Mouse (Mus musculus) adrenal gland, postnatal 36 days (tissue): ENCODE data around the gene Slc35a1. TPM values are rescaled to one million over a fixed set of nuclear protein-coding genes. Genes with fewer than 3 reads are reported as not detected.
"Not testable (repeated sequence)": the region's sequence is repeated elsewhere in the genome, so short reads cannot be mapped to it uniquely, and the experiment has no call there.

Experiments
- DNase-seq, 2 experiments: peaks; one replicate each; pipeline ENCODE4 v3.0.0; 2021; ENCODE audit warnings: mixed read lengths in 1 of 2
- long read RNA-seq, 2 experiments: library from polyadenylated mRNA; stranded (forward); transcript quantifications; one replicate each; pipeline ENCODE4 v2.0.0; 2021; ENCODE audit warnings: borderline sequencing depth in 2 of 2
- total RNA-seq, 2 experiments: library from RNA; stranded (reverse); gene quantifications; 2 replicates each; pipeline ENCODE4 v1.2.3; 2021

The Slc35a1 gene
- 10 to 100 TPM; 39.5 to 49.9 TPM for total RNA-seq
- long read RNA-seq, experiment 1, transcript Slc35a1-201 (8 exons, 2,039 nt): major isoform, 122 of 137 reads
- long read RNA-seq, experiment 1, partial matches to known transcripts: 1 of 137 reads
- long read RNA-seq, experiment 1, other reads (novel, unspliced or antisense): 14 of 137 reads
- long read RNA-seq, experiment 2, transcript Slc35a1-201 (8 exons, 2,039 nt): major isoform, 17 of 23 reads
- long read RNA-seq, experiment 2, partial matches to known transcripts: 0 of 23 reads
- long read RNA-seq, experiment 2, other reads (novel, unspliced or antisense): 6 of 23 reads

DNA sequence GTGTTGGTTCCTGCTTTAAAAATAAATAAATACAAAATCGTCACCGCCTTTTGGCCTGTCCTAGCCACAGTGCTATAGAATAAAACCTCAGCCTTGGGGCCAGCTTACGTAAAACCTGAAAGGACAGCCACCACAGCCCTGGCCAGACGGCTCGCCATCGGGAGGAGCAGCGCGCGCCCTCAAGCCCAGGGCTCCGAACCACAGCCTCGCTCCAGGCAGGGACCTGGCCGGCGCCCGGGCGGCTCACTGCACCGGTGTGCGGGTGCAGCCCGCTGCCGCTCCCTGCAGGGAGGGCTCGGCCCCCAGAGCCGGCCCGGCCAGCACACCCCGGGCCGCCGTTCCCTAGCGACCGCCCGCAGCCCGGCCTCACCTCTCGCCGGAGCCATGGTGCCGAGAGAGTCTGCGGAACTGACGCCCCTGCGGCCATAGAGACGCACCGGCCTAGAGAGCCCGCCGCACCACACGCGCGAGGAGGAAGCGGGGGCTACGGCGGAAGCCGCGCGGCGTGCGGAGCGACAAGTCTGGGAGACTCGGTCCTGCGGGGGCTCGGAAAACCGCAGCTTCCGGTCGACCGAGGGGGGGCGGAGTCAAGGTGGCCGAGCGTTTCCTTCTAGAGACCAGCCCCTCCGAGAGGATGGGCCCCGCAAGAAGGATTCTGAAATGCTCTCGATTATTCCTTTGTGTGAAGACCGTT is at the start of gene Slc35a1:
TSS of gene Slc35a1 (minus strand) at position 565 of the 694 bp plus-strand sequence.
- DNase-seq: peak; percentile 96 to 97

DNA sequence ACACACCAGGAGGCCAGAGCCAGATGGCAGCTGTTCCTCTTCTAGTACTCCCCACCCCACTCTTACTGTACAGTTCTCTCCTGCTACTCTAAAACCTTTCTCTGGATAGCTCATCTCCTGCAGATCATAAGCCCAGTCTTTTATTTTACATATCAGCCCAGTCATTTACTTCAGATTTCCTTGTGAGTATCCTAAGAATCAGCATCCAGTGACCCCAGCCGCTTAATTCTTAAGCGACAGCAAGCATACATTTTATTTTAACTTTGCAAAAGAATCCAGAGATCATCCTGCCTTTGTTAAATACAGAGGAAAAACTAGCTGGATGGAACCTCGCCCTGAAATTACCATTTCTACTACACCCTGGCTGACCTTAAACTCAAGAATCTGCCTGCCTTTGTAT is 47.2 kb upstream of the Slc35a1 start:
- DNase-seq: no peak

DNA sequence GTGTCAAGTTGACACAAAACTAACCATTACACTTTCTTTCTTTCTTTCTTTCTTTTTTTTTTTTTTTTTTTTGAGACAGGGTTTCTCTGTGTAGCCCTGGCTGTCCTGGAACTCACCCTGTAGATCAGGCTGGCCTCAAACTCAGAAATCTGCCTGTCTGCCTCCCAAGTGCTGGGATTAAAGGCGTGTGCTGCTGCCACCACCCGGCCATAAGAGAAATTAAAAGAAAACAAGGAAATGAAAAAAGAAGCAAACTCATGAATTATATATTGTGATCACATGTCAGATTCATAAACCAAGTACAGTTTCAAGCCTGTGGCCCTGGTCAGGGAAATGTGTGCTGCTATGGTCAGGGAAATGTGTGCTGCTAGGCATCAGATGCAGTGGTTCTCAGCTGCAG is 46.2 kb upstream of the Slc35a1 start:
- peak in 1 of 2 experiments; percentile 2 for DNase-seq

DNA sequence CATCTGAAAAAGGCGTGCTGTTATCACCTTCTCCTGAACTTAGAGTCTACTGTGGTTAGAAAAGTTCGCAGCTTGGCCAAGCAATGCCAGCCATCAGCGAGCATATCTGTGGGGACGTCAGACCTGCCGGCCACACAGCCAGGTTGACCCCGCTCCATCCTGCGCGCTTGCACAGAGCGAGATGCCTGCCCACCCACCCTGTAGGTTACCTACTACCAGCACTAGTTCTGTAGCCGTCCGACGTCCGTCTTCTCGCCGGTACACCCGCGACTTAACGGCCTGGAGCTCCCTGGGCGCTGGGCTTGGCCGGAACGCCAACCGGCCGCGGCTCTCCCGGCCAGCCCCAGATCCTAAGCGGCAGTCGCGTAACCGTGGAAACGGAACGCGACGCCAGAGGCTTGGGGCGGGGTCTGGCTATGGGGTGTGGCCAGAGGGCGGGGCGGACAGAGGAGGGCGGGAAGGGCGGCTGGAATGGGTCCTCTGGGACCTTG is 42.7 kb upstream of the Slc35a1 start, which contains the start of gene Cfap206:
TSS of gene Cfap206 (minus strand) at position 356 of the 491 bp plus-strand sequence.
- DNase-seq: peak; percentile 88 to 90

DNA sequence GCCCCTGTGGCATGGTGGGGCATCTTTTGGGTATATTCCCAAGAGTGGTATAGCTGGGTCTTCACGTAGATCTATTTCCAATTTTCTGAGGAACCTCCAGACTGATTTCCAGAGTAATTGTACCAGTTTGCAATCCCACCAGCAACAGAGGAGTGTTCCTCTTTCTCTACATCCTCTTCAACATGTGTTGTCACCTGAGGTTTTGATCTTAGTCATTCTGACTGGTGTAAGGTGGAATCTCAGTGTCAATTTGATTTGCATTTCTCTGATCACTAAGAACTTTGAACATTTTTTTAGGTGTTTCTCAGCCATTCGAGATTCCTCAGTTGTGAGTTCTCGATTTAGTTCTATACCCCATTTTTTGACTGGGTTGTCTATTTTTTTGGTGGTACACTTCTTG is 38.5 kb upstream of the Slc35a1 start:
- not testable (repeated sequence) for DNase-seq

DNA sequence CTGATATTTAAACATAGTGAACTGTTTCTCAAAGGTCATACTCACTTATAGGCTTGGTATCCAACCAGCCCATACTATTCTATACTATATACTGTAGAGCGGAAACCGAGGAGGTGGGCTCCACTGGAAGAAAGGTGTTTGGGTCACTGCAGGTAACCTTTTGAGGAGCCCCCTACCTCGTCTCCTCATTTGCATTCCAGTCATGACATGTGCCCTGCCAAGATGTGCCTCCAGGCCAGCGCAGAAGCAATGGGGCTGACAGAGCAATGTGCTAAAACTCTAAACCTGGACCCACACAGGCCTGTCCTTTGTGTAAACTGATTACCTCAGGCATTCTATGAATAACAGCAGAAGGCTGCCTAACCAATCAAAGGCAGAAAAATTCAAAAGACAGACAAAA is 37.1 kb upstream of the Slc35a1 start:
- no peak for DNase-seq

DNA sequence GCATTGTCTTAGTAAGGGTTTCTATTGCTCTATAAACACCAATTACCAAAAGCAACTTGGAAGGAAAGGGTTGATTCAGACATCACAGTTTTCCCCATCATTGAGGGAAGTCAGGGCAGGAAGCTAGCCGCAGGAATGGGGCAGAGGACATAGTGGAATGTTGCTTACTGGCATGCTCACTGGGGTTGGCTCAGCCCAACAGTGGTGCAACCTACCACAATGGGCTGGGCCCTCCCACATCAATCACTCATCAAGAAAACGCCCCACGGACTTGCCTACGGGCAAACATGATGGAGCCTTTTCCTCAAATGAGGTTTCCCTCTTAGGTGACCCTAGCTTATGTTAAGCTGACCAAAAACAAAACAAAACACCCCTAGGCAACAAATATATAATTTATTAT is 35.9 kb upstream of the Slc35a1 start:
- DNase-seq: no peak

DNA sequence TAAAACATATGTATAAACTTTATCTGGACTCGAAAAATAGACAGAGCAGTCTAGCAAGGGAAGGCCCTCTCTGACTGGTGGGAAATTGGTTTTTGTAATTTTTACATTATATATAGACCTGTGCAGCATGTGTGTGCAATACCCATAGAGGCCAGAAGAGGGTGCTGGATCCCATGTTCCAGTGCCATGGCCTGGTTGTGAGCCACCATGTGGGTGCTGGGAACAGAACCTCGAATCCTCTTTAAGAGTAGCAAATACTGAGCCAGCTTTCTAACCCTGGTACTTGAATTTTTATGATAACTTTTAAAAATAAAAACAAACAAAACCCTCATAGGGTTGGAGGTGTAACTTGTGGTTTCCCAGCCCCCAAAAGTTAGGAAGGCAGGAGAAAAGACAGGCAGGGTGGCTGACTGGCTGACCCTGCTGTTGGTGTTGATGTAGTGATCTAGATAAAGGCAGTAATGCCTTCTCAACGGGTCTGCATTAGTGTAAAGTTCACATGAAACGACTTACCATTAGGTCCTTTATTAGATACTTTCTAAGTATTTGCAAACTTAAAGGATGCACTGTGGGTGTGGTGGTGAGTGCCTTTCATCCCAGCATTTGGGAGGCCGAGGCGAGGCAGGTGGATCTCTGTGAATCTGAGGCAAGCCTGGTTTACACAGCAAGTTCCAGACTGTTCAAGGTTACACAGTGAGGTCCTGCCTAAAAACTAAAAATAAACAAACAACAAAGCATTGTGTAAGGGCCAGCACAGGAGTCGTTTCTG is 33.1 kb upstream of the Slc35a1 start:
- DNase-seq: no peak

DNA sequence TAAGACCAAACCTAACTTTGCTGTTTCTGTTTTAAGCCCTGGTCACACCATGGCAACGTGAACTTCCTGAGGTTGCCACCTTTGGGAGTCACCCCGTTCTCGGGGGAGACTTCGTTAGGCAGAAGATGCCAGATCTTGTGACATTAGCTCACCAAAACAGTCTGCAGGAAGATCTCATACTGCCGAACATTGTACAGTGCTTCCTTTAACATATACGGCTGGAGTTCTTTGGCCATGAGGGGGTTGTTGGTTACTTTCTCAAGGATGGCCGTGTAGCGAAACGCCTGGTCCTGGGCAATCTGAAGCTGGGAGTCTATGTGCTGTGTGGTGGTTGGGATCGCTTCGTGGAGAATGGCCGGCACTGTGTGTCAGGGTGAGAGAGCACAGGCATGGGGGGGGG is 32.2 kb upstream of the Slc35a1 start:
- no peak for DNase-seq

DNA sequence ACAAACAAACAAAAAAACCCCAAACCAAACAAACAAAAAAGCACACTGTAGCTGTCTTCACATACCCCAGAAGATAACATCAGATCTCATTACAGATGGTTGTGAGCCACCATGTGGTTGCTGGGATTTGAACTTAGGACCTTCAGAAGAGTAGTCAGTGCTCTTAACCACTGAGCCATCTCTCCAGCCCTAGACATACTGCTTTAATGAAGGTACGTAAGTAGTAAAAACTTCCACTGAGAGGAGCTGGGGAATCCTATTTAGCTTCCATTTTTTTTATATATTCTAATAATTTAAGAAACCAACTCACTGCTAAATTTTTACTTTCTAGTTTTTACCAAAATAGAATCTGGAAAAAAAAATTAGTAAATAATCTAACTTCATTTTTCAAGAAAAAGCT is 27.8 kb upstream of the Slc35a1 start:
- DNase-seq: no peak

DNA sequence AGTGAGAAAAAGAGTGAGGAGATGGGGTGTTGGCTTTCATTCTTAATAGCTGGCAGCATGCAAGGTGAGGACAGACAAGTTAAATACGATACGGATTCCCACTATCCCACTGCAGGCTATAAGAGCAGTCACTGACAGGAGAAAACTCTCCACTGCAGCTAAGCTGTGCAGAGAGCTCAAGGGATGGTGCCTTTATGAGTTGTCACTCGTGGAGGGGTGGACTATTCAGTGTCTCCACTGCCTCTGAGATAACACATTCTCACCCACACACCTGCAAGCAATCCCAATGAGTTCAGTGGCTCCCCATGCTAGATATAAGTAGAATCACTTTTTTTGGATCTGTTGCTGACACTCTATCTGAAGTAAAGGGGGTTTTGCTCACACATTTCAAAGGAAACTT is 20.9 kb upstream of the Slc35a1 start:
- DNase-seq: no peak

DNA sequence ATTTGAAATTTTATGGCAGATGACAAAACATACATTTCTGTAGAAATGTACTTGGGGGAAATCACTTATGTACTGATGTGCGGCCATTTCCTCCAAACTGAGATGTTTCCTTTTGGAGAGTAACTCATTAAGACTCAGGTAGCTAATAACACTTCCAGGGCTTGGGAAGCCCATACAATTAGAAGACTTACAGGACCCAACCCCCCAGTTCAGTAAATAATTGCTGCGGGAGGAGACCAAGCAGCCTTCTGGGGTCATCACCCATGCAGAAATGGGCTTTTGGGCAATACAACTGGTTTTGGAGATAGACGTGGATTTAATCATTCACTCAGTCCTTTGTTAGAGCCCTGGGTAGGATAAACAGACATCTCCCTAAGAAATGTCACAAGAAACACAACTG is 20.0 kb upstream of the Slc35a1 start:
- no peak for DNase-seq

DNA sequence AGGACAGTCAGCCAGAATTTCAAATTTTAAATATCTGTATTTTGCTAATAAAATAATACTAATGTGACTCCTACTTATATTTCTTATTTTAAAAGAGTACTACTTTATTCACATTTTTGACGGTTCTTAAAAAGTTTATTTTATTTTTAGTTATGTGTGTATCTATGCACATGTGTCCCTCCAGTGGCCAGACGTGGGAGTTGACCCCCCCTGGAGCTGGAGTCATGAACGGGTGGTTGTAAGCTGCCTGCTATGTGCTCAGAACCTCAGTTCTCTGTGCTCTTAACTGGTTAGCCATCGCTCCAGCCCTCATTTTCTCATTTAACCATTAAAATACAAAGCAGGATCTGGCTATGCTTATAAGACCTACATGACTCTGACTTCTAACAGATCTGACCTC is 15.8 kb upstream of the Slc35a1 start:
- no peak for DNase-seq

DNA sequence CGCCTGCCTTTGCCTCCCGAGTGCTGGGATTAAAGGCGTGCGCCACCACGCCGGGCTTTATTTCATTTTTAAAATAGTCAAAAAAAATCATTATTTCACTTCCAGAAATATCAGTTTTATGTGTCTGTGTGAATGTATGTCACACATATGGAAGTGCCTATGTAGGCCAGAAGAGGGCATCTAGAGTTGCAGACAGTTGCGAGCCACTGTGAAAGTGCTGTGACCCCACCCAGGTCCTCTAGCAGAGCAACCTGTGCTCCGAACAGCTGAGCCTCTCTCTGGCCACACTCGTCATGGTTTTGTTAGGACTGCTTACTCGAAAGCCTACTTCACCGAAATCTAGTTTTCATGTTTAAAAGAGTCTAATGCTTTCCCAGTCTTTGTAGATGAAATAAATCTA is 15.0 kb upstream of the Slc35a1 start:
- DNase-seq: no peak

DNA sequence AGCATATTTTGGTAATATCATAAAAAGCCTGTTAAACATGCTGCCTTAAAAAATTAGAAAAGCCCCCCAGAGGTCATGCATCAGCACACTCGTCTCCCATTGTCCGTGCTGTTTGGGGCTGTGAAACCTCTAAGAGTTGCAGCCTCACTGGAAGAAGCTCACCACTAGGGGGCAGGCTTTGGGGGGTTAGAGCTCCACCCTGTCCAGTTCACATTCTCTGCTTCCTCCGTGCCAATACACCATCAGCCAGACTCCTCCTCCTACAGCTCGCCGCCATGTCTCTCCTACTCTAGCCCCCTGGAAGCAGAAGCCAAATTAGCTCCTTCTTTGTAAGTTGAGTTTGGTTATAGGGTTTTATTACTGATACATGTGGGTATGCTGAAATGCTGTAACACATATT is 14.3 kb upstream of the Slc35a1 start:
- peak; percentile 84 to 90 for DNase-seq

DNA sequence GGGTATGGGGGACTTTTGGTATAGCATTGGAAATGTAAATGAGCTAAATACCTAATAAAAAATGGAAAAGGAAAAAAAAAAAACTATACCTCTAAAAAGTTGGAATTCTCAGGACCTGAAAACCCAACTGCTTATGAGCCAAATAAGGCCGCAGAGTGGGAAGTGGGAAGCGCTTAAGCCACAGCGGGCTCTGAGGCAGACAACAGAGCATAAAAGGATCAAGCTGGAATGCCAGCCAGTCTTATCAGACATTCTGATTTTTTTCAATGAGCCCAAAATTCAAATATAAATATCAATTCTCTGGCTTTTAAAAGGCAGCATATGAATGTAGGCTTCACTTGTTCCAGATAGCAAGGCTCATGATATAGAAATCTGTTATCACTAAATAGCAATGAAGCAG is 783 bp upstream of the Slc35a1 start:
- DNase-seq: no peak

DNA sequence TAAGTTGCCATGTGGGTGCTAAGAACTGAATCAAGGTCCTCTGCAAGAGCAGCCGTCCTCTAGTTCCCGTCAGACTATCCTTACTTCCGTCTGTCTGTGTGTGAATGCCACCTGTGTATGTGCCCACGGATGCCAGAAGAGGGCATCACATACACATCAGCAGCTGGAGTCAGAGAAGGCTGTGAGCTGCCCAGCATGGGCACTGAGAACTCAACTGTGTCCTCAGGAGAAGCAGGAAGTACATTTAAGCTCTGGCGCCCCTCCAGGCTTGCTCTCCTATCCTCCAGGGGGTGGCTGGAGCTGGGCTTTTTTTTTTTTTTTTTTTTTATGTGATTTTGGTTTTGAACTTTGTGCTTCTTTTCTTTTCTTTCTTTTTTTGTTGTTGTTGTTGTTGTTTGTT is 6.7 kb downstream of the Slc35a1 start:
- DNase-seq: peak in 1 of 2 experiments; percentile 14

DNA sequence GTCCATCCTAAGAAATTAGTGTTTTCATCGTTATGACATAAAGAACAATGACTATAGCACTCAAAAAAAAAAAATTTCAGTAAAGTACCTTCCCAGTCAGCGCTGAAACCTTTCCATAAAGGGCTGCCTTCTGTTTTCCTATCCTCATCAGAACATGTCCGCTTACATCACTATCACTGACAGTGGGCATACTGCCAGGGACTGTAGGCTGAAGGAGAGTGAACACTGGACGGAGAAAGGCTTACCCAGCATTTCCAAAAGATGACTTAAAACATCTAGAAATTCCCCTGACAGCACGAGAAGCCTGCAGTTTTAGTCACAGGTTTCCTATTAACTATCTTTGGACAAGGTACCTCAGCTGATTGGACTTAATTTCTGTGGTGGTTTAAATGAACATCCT is 13.5 kb downstream of the Slc35a1 start:
- no peak for DNase-seq

DNA sequence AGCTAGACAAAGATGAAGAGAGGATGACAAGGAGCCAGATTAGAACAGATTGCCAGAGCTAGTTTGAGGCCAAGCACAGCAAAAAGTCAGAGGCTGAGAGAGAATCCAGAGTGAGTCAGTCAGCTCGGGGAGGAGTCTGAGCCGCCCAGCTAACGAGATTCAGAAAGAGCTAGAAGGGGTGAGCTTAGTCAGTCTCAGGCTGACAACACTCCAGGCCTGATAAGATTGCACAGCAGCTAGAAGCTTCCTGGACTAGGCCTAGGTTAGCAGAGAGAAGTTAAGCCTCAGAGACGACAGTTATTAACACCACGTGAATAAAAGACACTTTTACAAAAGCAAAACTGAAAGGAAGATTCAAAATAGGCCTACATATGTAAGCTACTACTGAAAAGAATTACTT is 19.3 kb downstream of the Slc35a1 start:
- DNase-seq: no peak

DNA sequence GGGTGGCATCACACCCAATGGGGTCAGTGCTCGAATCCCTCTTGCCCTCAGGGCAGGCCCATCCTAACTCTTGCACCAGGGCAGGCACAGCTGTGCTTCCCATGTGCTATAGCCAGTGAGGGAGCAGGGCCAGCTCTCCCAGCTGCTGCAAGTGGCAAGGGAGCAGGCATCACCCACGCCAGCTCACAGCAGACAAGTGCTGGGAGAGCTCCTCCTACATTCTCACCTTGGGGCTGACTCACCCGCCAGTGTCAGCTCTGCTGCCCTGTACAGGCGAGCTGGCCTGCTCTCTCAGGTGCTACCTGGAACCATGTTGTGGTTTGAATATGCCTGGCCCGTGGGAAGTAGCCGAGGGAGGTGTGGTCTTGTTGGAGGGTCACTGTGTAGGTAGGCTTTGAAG is 25.3 kb downstream of the Slc35a1 start:
- DNase-seq: no peak

DNA sequence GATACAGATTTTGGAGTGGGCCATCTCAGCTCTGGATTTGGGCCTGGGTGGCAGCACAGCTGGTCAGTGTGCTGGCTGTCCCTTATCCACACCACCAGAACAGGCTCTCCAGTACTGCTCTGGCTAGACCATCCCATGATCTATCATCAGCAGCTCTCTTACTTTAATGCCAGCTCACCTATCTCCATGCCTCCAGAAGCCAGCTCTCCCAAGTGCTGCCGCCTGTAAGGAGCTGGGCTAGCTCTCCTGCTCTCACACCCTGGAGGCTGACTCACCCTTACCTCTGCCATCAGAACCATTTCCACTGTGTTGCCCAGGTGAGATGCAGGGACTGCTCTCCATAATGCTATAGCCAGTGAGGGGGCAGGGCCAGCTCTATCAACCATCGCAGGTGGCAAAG is 25.7 kb downstream of the Slc35a1 start:
- no peak for DNase-seq

DNA sequence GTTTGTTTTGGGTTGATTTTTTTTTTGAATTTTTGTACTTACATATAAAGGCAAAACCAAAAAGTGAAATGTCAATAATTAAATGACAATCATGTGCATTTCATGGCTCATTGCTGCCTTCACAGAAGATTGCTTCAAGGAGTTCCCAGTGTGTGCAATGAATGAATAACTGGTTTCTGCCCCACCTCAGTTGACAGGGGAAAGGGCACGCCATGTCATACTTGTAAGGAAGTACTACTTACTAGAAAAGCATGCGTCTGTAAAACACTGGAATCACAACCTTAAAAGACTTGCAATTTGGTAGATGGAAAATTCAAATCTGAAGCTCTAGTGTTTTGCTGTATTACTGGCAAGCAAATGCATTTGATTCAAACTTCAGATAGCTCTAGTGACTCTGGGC is 28.2 kb downstream of the Slc35a1 start:
- no peak for DNase-seq

DNA sequence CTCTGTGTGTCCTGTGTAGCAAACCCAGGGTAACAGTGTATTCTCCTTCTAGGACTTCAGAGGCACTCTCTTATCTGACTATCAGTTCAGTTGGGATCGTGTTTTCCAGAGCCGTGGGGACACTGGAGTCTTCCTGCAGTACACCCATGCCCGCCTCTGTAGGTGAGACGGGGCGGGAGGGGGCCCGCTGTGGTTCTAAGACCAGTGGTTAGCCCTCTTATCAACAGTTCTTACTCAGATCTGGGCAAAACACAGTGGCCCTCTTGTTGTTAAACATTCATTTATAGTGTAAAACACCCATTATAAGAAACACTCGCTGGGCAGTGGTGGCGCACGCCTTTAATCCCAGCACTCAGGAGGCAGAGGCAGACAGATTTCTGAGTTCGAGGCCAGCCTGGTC is 31.1 kb downstream of the Slc35a1 start:
- DNase-seq: no peak
